Mouse (Mus musculus) heart, adult 2 months (tissue): ENCODE measurements around the gene Farsb. TPM values are rescaled to one million over a fixed set of nuclear protein-coding genes. Genes with fewer than 3 reads are reported as not detected.

Experiments used
- DNase-seq, 2 experiments: peaks; one replicate each; pipeline ENCODE4 v3.0.0; 2021
- H3K27ac ChIP-seq: fragments of 200-600 bp; 2 replicates; pipeline ENCODE4 v1.8.1; 2022
- H3K27me3 ChIP-seq: fragments of 200-500 bp; 2 replicates; pipeline ENCODE4 v1.6.1; 2012; ENCODE audit warnings: mild to moderate bottlenecking, low read length, inconsistent platforms, mixed read lengths; ENCODE audit not compliant: control insufficient read depth, insufficient read depth
- H3K36me3 ChIP-seq: fragments of 200-500 bp; 2 replicates; pipeline ENCODE4 v1.6.1; 2012; ENCODE audit warnings: low read length, inconsistent platforms; ENCODE audit not compliant: control insufficient read depth, insufficient read depth
- H3K4me1 ChIP-seq: fragments of 200-500 bp; 2 replicates; pipeline ENCODE4 v1.6.1; 2011; ENCODE audit warnings: low read length; ENCODE audit not compliant: control insufficient read depth, insufficient read depth
- H3K4me3 ChIP-seq: fragments of 200-600 bp; 2 replicates; pipeline ENCODE4 v1.8.1; 2022
- H3K79me2 ChIP-seq: fragments of 200-500 bp; replicated peaks from 2 replicates; pipeline ENCODE4 v1.6.1; 2012; ENCODE audit warnings: mild to moderate bottlenecking, inconsistent platforms, low read length, moderate library complexity, mixed read lengths; ENCODE audit not compliant: control insufficient read depth, insufficient read depth
- H3K9ac ChIP-seq: fragments of 200-500 bp; 2 replicates; pipeline ENCODE4 v1.6.1; 2012; ENCODE audit warnings: low read depth, mild to moderate bottlenecking, control low read depth, inconsistent platforms, low read length, mixed read lengths
- CTCF ChIP-seq: fragments of 200-600 bp; IDR thresholded peaks from 2 replicates; pipeline ENCODE4 v1.8.1; 2022; ENCODE audit warnings: antibody characterized with exemption, mild to moderate bottlenecking, moderate library complexity
- EP300 ChIP-seq: fragments of 200-500 bp; IDR thresholded peaks from 2 replicates; pipeline ENCODE4 v1.6.1; 2011; ENCODE audit warnings: low read depth, low read length, control low read depth; ENCODE audit not compliant: insufficient read depth
- POLR2A ChIP-seq: fragments of 200-500 bp; IDR thresholded peaks from 2 replicates; pipeline ENCODE4 v1.6.1; 2011; ENCODE audit warnings: mild to moderate bottlenecking, low read depth, low read length, control low read depth; ENCODE audit not compliant: insufficient read depth
- WGBS: fragments of 180-500 bp; shearing (Covaris S2); methylation state at CpG from one replicate; pipeline ENCODE4 v1.1.7; 2018; 5-methylcytosine and 5-hydroxymethylcytosine counted together
- intact Hi-C: fragments of 180-260 bp; cut with DNase I; formaldehyde crosslinking; loops from one replicate; pipeline ENCODE4 v1.15.1; 2025
- polyA plus RNA-seq: library from polyadenylated mRNA; depleted of rRNA; stranded (reverse); fragments of >200 nt; gene quantifications from 2 replicates; pipeline ENCODE4 v1.2.3, GENCODE M21; 2012
- total RNA-seq, 2 experiments: library from RNA; stranded (reverse); gene quantifications; 2 replicates each; pipeline ENCODE4 v1.2.3; 2021

Gene Farsb
- total and polyA plus RNA-seq, 3 experiments, result 18.6 to 49.1 (median 46.7) TPM

DNA sequence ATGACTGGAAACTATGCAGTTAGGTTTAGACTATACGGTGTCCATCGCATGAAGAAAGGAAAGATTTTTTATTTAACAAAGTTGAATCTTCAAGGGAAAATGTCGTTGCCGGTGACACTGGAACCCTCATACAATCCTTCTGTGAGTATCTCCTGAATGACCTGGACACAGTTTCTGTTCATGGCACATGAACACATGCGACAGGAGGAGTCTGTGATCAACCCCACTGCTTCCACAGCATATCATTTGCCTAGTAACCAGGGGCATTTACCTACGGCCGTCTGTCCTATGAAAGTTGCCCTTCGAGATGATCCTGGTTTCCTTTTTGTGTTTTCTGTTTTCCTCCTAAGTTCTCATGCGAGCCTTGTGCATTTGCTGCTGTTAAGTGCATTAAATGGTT lies 55.2 kb downstream of the Farsb start:
- H3K27ac ChIP-seq, result no peak overlapping the region
- WGBS, result 97% methylated on average over 9 of the region's 9 CpGs
- TF ChIP-seq CTCF, result no peak
- TF ChIP-seq EP300, result no peak
- no peak for TF ChIP-seq POLR2A
- no peak overlapping the region for H3K9ac ChIP-seq
- intact Hi-C loops, result no loop called here
- peaks cover 3% of the 10 kb centered on the region; the same call in 1 of the 2 replicates for H3K4me1 ChIP-seq
- no peak overlapping the region for H3K4me3 ChIP-seq
- no peak for DNase-seq
- peaks cover 3% of the 10 kb centered on the region for H3K36me3 ChIP-seq
- no peaks in the 10 kb centered on the region for H3K27me3 ChIP-seq
- no peaks in the 10 kb centered on the region for H3K79me2 ChIP-seq

GRCm38 (mm10) chr1:78428851-78429250 lies 59.8 kb downstream of the Farsb start:
- Histone ChIP-seq H3K79me2 (no peaks in the 10 kb centered on the region), H3K9ac (no peak overlapping the region), H3K4me3 (no peak overlapping the region), H3K27me3 (no peaks in the 10 kb centered on the region), H3K4me1 (peaks cover 3% of the 10 kb centered on the region), H3K36me3 (peaks cover 6% of the 10 kb centered on the region), H3K27ac (no peak overlapping the region)
- 90% methylated on average over 11 of the region's 11 CpGs for WGBS
- no peak for TF ChIP-seq EP300
- TF ChIP-seq CTCF, result no peak
- no peak for TF ChIP-seq POLR2A
- DNase-seq, result no peak
- intact Hi-C loops, result no loop called here

- no peak overlapping the region for H3K9ac ChIP-seq
- H3K4me1 ChIP-seq, result peaks cover 3% of the 10 kb centered on the region
- intact Hi-C loops, result no loop called here
- peaks cover 6% of the 10 kb centered on the region for H3K36me3 ChIP-seq
- WGBS, result 56% methylated on average over 3 of the region's 3 CpGs
- DNase-seq, result no peak
- no peaks in the 10 kb centered on the region for H3K79me2 ChIP-seq
- no peak for TF ChIP-seq POLR2A
- TF ChIP-seq EP300, result no peak
- no peak for TF ChIP-seq CTCF
- H3K27me3 ChIP-seq, result no peaks in the 10 kb centered on the region
- no peak overlapping the region for H3K4me3 ChIP-seq
- H3K27ac ChIP-seq, result no peak overlapping the region; the same call in 1 of the 2 replicates
These were observed 61.9 kb downstream of the Farsb start for GRCm38 (mm10) chr1:78426841-78427240.

DNA sequence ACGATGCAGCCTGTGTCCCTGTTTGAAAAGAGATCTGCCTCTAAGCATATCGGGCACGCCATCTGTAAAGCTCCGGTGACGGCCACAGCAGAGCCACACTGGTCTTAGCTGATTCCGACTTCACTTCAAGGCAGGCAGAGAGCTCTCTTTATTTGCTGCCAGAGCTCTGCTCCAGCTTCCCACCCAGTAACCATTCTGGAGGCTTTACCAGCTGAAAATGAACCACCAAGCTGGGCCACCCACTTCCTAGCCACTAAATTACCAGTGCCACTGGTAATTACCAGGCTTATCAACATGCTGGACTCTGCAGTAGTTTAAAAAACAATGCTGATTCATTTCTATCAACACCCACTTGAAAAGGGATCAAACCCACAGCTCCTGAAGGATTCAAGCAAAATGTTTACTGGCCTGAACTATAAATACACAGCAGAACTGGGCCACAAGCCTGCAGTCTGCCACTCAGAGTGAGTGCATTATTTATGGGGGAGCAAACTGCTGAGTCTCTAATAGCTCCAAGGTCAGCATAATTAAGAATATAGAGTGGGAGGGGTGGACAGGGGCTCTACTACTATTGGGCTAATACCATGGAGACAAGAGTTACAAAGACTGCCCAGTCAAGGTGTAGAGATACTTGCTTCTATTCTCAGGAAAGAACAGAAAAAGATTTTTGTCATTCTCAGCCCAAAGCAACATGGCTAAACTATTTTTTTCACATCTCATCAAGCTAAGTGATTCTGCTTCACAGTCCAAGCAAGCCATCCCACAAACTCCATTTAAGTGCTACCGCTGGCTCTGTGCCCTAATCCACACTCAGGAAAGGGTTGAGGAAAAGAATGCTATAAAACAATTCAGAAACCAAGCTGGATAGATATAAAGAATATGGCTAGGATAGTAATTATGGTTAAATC lies 62.6 kb downstream of the Farsb start:
- Histone ChIP-seq H3K4me3 (no peak overlapping the region), H3K27ac (peak overlapping the region; percentile 61), H3K9ac (no peak overlapping the region), H3K4me1 (peaks cover 3% of the 10 kb centered on the region), H3K27me3 (no peaks in the 10 kb centered on the region), H3K36me3 (peaks cover 6% of the 10 kb centered on the region), H3K79me2 (no peaks in the 10 kb centered on the region)
- WGBS, result 78% methylated on average over 7 of the region's 7 CpGs
- no peak for TF ChIP-seq POLR2A
- no peak for TF ChIP-seq CTCF
- no peak for TF ChIP-seq EP300
- peak in 1 of 2 experiments; percentile 31 for DNase-seq
- intact Hi-C loops, result no loop called here

DNA sequence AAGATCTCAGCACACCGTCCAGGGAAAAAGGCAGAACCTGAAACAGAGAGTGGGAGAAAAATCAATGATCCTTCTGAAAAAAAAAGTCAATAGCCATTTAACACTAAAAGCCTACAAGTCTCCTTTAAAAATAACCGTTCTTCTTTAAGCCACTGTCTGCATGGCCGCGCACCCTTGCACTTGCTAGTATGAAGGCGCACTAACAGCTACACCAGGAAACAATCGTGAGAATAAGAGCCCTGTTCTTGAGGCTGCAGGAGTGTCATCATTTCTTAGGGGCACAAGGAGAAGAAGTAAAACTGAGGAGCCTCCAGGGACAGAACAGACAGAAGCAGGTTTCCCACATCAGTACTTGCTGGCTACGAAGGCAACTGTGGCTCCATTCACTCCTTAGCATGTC lies 63.4 kb downstream of the Farsb start:
- no peak for DNase-seq
- no peak for TF ChIP-seq POLR2A
- no peak for TF ChIP-seq CTCF
- TF ChIP-seq EP300, result no peak
- no peaks in the 10 kb centered on the region for H3K79me2 ChIP-seq
- intact Hi-C loops, result no loop called here
- no peaks in the 10 kb centered on the region for H3K27me3 ChIP-seq
- no peak overlapping the region for H3K9ac ChIP-seq
- H3K36me3 ChIP-seq, result peaks cover 6% of the 10 kb centered on the region
- WGBS, result 87% methylated on average over 7 of the region's 7 CpGs
- no peak overlapping the region for H3K4me3 ChIP-seq
- H3K27ac ChIP-seq, result peak overlapping the region; percentile 61
- H3K4me1 ChIP-seq, result peaks cover 3% of the 10 kb centered on the region

DNA sequence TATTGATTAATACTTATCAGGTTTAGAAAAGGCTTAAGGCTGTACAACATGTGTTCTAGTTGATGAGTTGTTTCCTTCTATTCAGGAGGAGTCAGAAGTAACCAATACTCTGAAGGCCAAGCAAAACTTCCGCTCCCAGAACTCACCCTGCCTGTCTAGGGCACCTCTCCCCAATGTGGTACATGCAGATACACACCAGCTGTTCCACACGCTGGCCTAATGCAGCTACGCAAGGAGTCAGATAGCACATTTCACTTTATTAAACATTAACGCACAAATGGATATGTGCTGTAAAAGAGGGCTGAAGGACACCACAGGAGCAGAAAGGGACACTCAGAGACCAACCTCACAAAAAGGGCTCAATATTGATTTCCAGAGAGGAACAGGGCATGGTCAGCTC lies 63.8 kb downstream of the Farsb start:
- TF ChIP-seq POLR2A (no peak), CTCF (no peak), EP300 (no peak)
- no peak overlapping the region for H3K9ac ChIP-seq
- 96% methylated on average over 4 of the region's 4 CpGs for WGBS
- no peaks in the 10 kb centered on the region for H3K27me3 ChIP-seq
- no peak for DNase-seq
- intact Hi-C loops, result no loop called here
- H3K4me1 ChIP-seq, result peaks cover 3% of the 10 kb centered on the region
- H3K79me2 ChIP-seq, result no peaks in the 10 kb centered on the region
- H3K4me3 ChIP-seq, result no peak overlapping the region
- H3K27ac ChIP-seq, result no peak overlapping the region
- H3K36me3 ChIP-seq, result peaks cover 6% of the 10 kb centered on the region
